Mouse (Mus musculus) thymus, postnatal 36 days (tissue): ENCODE measurements around the gene St6galnac3.

ENCODE experiments used
- DNase-seq, 2 experiments: peaks; one replicate each; pipeline ENCODE4 v3.0.0; 2022; ENCODE audit warnings: mixed read lengths in 2 of 2

The St6galnac3 gene

GRCm38 (mm10) chr3:153724701-153725668 lies at the start of gene St6galnac3:
Gene St6galnac3, minus strand, starts transcription at chr3:153725174.
- DNase-seq: peak; percentile 83 to 85

GRCm38 (mm10) chr3:153774568-153774967 lies 49.6 kb upstream of the St6galnac3 start:
- DNase-seq: no peak

- DNase-seq: no peak
These were observed 46.5 kb upstream of the St6galnac3 start for GRCm38 (mm10) chr3:153771479-153771878.

- DNase-seq: no peak
These were observed 45.6 kb upstream of the St6galnac3 start for GRCm38 (mm10) chr3:153770573-153770972.

- DNase-seq: no peak
These were observed 44.2 kb upstream of the St6galnac3 start for GRCm38 (mm10) chr3:153769220-153769619.

GRCm38 (mm10) chr3:153765171-153765570 lies 40.2 kb upstream of the St6galnac3 start:
- DNase-seq: no peak

GRCm38 (mm10) chr3:153764760-153765159 lies 39.8 kb upstream of the St6galnac3 start:
- DNase-seq: peak in 1 of 2 experiments; percentile 20

GRCm38 (mm10) chr3:153761171-153761570 lies 36.2 kb upstream of the St6galnac3 start:
- DNase-seq: no peak

- no peak for DNase-seq
These were observed 34.3 kb upstream of the St6galnac3 start for GRCm38 (mm10) chr3:153759269-153759668.

- DNase-seq: peak in 1 of 2 experiments; percentile 14
These were observed 31.6 kb upstream of the St6galnac3 start for GRCm38 (mm10) chr3:153756500-153756996.

- DNase-seq: peak; percentile 9 to 20
These were observed 30.9 kb upstream of the St6galnac3 start for GRCm38 (mm10) chr3:153755785-153756326.

GRCm38 (mm10) chr3:153751435-153751834 lies 26.5 kb upstream of the St6galnac3 start:
- no peak for DNase-seq

GRCm38 (mm10) chr3:153749359-153749758 lies 24.4 kb upstream of the St6galnac3 start:
- no peak for DNase-seq

GRCm38 (mm10) chr3:153748293-153748692 lies 23.3 kb upstream of the St6galnac3 start:
- no peak for DNase-seq

- no peak for DNase-seq
These were observed 20.1 kb upstream of the St6galnac3 start for GRCm38 (mm10) chr3:153745099-153745498.

- no peak for DNase-seq
These were observed 19.5 kb upstream of the St6galnac3 start for GRCm38 (mm10) chr3:153744447-153744846.

- DNase-seq: no peak
These were observed 16.8 kb upstream of the St6galnac3 start for GRCm38 (mm10) chr3:153741800-153742199.

- DNase-seq: no peak
These were observed 14.4 kb upstream of the St6galnac3 start for GRCm38 (mm10) chr3:153739351-153739750.

GRCm38 (mm10) chr3:153738421-153738820 lies 13.4 kb upstream of the St6galnac3 start:
- DNase-seq: no peak

GRCm38 (mm10) chr3:153736756-153737280 lies 11.8 kb upstream of the St6galnac3 start:
- DNase-seq: no peak

- DNase-seq: no peak
These were observed 11.0 kb upstream of the St6galnac3 start for GRCm38 (mm10) chr3:153735796-153736549.

- no peak for DNase-seq
These were observed 9.8 kb upstream of the St6galnac3 start for GRCm38 (mm10) chr3:153734741-153735140.
